Mouse (Mus musculus): ENCODE measurements around the gene Arfgef2. TPM values are rescaled to one million over a fixed set of nuclear protein-coding genes. Genes with fewer than 3 reads are reported as not detected.

Gene Arfgef2
- polyA plus RNA-seq, 1 experiment: 11.6 TPM

GRCm38 (mm10) chr2:166923971-166924370 lies 118.6 kb downstream of the Arfgef2 start:
- WGBS: 61% methylated on average over 2 of the region's 2 CpGs
- TF ChIP-seq CTCF (IDR thresholded peaks at IDR 0.05; ENCODE audit: extremely low read depth, insufficient read length, insufficient replicate concordance, low read depth, low read length): no peak
- no peak for TF ChIP-seq POLR2A (IDR thresholded peaks at IDR 0.05; ENCODE audit: low read depth, low read length)
- Histone ChIP-seq H3K4me1 (ENCODE audit: control insufficient read depth, insufficient read depth, insufficient read length, low read length) (no peaks in the 10 kb centered on the region), H3K27ac (ENCODE audit: insufficient read depth, low read depth, low read length) (no peak overlapping the region), H3K4me3 (ENCODE audit: low read depth, low read length) (no peak overlapping the region), H3K36me3 (ENCODE audit: control insufficient read depth, insufficient read depth, low read length) (peaks cover 44% of the 10 kb centered on the region), H3K27me3 (ENCODE audit: control insufficient read depth, insufficient read depth, low read length) (no peaks in the 10 kb centered on the region)

DNA sequence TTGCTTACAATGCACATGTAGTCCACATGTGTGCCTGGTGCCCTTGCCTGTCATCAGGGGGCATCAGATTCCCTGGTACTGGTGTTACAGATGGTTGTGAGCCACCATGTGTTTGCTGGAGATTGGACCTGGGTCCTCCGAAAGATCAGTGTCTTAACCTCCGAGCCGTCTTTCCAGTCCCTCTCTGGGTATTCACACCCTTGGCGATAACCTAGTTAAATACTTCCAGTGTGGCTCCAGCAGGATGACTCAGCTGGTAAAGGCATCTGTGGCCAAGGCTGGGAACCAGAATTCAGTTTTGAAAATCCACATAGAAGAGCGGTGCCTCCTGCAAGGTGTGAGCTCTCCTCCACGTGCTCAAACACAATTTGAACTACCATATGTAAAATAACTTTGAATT lies 128.6 kb downstream of the Arfgef2 start:
- TF ChIP-seq CTCF (IDR thresholded peaks at IDR 0.05; ENCODE audit: extremely low read depth, insufficient read length, insufficient replicate concordance, low read depth, low read length): no peak
- no peak for TF ChIP-seq POLR2A (IDR thresholded peaks at IDR 0.05; ENCODE audit: low read depth, low read length)
- Histone ChIP-seq H3K4me3 (ENCODE audit: low read depth, low read length) (no peak overlapping the region), H3K27me3 (ENCODE audit: control insufficient read depth, insufficient read depth, low read length) (no peaks in the 10 kb centered on the region), H3K27ac (ENCODE audit: insufficient read depth, low read depth, low read length) (no peak overlapping the region), H3K36me3 (ENCODE audit: control insufficient read depth, insufficient read depth, low read length) (peaks cover 50% of the 10 kb centered on the region), H3K4me1 (ENCODE audit: control insufficient read depth, insufficient read depth, insufficient read length, low read length) (no peaks in the 10 kb centered on the region)
- 95% methylated on average over 6 of the region's 6 CpGs for WGBS

DNA sequence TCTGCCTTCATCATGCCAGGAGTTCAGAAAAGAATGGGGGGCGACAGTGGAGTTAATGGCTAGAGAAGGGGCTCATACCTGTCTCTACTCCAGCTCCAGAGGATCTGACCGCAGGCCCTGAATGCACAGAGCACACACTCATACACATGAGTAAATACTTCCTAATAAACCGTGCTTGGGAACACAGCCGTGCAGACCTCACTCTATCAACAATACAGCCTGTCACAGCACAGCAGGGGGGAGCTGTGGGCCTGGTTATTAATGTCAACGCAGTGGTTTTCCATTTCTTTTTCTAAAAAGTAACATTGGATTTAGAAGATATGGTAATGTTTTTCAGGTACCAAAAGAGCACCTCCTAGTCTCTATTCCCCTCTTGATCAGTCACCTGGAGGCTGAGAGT lies 129.0 kb downstream of the Arfgef2 start:
- Histone ChIP-seq H3K27ac (ENCODE audit: insufficient read depth, low read depth, low read length) (no peak overlapping the region), H3K36me3 (ENCODE audit: control insufficient read depth, insufficient read depth, low read length) (peaks cover 48% of the 10 kb centered on the region), H3K4me1 (ENCODE audit: control insufficient read depth, insufficient read depth, insufficient read length, low read length) (no peaks in the 10 kb centered on the region), H3K4me3 (ENCODE audit: low read depth, low read length) (no peak overlapping the region), H3K27me3 (ENCODE audit: control insufficient read depth, insufficient read depth, low read length) (no peaks in the 10 kb centered on the region)
- WGBS: 87% methylated on average over 5 of the region's 5 CpGs
- TF ChIP-seq POLR2A (IDR thresholded peaks at IDR 0.05; ENCODE audit: low read depth, low read length) (no peak), CTCF (IDR thresholded peaks at IDR 0.05; ENCODE audit: extremely low read depth, insufficient read length, insufficient replicate concordance, low read depth, low read length) (no peak)

- whole genome bisulfite sequencing: 82% methylated on average over 7 of the region's 7 CpGs
- Histone ChIP-seq H3K27me3 (ENCODE audit: control insufficient read depth, insufficient read depth, low read length) (no peaks in the 10 kb centered on the region), H3K4me3 (ENCODE audit: low read depth, low read length) (no peak overlapping the region), H3K36me3 (ENCODE audit: control insufficient read depth, insufficient read depth, low read length) (peaks cover 47% of the 10 kb centered on the region), H3K27ac (ENCODE audit: insufficient read depth, low read depth, low read length) (no peak overlapping the region), H3K4me1 (ENCODE audit: control insufficient read depth, insufficient read depth, insufficient read length, low read length) (no peaks in the 10 kb centered on the region)
- no peak for TF ChIP-seq POLR2A (IDR thresholded peaks at IDR 0.05; ENCODE audit: low read depth, low read length)
- TF ChIP-seq CTCF (IDR thresholded peaks at IDR 0.05; ENCODE audit: extremely low read depth, insufficient read length, insufficient replicate concordance, low read depth, low read length): no peak
These were observed 130.2 kb downstream of the Arfgef2 start for GRCm38 (mm10) chr2:166935582-166935981.

DNA sequence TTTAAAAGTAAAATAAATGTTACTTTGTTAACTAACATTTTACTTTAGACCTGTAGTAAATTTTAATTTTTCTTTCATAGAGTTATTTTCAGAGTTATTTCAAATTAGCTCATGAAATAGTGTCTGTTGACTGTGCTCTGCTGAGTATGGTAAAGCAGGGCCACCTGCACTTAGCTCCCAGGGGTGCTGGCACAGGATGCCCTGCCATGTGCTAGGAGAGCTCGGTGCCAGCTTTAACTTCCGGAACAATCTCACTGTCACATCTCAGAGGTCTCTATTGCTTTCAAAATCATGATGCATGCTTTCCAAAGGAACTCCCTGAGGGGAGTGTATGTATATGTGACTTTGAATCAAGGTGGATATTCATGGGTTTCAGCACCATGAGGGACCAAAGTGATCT lies 130.8 kb downstream of the Arfgef2 start:
- peaks cover 48% of the 10 kb centered on the region for H3K36me3 ChIP-seq (ENCODE audit: control insufficient read depth, insufficient read depth, low read length)
- WGBS: 83% methylated on average over 2 of the region's 2 CpGs
- H3K4me1 ChIP-seq (ENCODE audit: control insufficient read depth, insufficient read depth, insufficient read length, low read length): no peaks in the 10 kb centered on the region
- H3K27ac ChIP-seq (ENCODE audit: insufficient read depth, low read depth, low read length): no peak overlapping the region
- TF ChIP-seq POLR2A (IDR thresholded peaks at IDR 0.05; ENCODE audit: low read depth, low read length): no peak
- no peak for TF ChIP-seq CTCF (IDR thresholded peaks at IDR 0.05; ENCODE audit: extremely low read depth, insufficient read length, insufficient replicate concordance, low read depth, low read length)
- no peak overlapping the region for H3K4me3 ChIP-seq (ENCODE audit: low read depth, low read length)
- no peaks in the 10 kb centered on the region for H3K27me3 ChIP-seq (ENCODE audit: control insufficient read depth, insufficient read depth, low read length)

GRCm38 (mm10) chr2:166943146-166943545 lies 137.8 kb downstream of the Arfgef2 start:
- 78% methylated on average over 2 of the region's 2 CpGs for WGBS
- Histone ChIP-seq H3K27ac (ENCODE audit: insufficient read depth, low read depth, low read length) (no peak overlapping the region), H3K36me3 (ENCODE audit: control insufficient read depth, insufficient read depth, low read length) (peaks cover 56% of the 10 kb centered on the region), H3K27me3 (ENCODE audit: control insufficient read depth, insufficient read depth, low read length) (no peaks in the 10 kb centered on the region), H3K4me1 (ENCODE audit: control insufficient read depth, insufficient read depth, insufficient read length, low read length) (no peaks in the 10 kb centered on the region), H3K4me3 (ENCODE audit: low read depth, low read length) (no peak overlapping the region)
- TF ChIP-seq CTCF (IDR thresholded peaks at IDR 0.05; ENCODE audit: extremely low read depth, insufficient read length, insufficient replicate concordance, low read depth, low read length) (no peak), POLR2A (IDR thresholded peaks at IDR 0.05; ENCODE audit: low read depth, low read length) (no peak)

DNA sequence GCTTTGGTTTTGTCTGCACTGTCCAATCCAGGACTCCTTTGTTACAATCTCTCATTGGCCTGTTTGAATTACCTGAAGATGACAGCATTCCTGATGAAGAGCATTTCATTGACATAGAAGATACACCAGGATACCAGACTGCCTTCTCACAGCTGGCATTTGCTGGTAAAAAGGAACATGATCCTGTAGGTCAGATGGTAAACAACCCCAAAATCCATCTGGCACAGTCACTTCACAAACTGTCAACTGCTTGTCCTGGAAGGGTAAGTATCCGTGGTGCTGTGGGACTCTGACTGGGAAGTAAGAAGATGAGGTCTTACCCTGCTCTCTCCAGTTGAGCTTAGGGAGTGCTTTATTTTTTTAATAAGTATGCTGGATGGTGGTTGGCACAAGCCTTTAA lies 139.0 kb downstream of the Arfgef2 start:
- Histone ChIP-seq H3K36me3 (ENCODE audit: control insufficient read depth, insufficient read depth, low read length) (peaks cover 63% of the 10 kb centered on the region), H3K27me3 (ENCODE audit: control insufficient read depth, insufficient read depth, low read length) (no peaks in the 10 kb centered on the region), H3K27ac (ENCODE audit: insufficient read depth, low read depth, low read length) (no peak overlapping the region), H3K4me1 (ENCODE audit: control insufficient read depth, insufficient read depth, insufficient read length, low read length) (no peaks in the 10 kb centered on the region), H3K4me3 (ENCODE audit: low read depth, low read length) (no peak overlapping the region)
- TF ChIP-seq CTCF (IDR thresholded peaks at IDR 0.05; ENCODE audit: extremely low read depth, insufficient read length, insufficient replicate concordance, low read depth, low read length) (no peak), POLR2A (IDR thresholded peaks at IDR 0.05; ENCODE audit: low read depth, low read length) (no peak)
- whole genome bisulfite sequencing: 72% methylated on average over 1 of the region's 1 CpGs

DNA sequence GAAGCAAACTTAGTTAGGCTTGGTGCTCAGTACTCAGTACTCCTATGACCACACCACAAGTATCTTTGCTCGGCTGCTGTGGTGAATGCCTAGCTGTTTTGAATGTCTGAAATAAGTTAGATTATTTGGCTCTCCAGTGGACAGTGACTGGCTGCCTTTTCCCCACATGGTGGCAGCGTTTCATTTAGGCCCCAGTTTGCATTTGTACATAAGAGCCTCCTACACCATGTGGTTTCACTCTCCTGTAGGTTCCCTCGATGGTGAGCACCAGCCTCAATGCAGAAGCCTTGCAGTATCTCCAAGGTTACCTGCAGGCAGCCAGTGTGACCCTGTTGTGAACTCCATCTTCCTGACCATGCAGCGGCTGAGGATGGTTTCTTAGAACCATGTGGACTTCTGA lies 140.1 kb downstream of the Arfgef2 start:
- Histone ChIP-seq H3K4me1 (ENCODE audit: control insufficient read depth, insufficient read depth, insufficient read length, low read length) (no peaks in the 10 kb centered on the region), H3K36me3 (ENCODE audit: control insufficient read depth, insufficient read depth, low read length) (peaks cover 70% of the 10 kb centered on the region), H3K27me3 (ENCODE audit: control insufficient read depth, insufficient read depth, low read length) (no peaks in the 10 kb centered on the region), H3K4me3 (ENCODE audit: low read depth, low read length) (no peak overlapping the region), H3K27ac (ENCODE audit: insufficient read depth, low read depth, low read length) (no peak overlapping the region)
- 50% methylated on average over 4 of the region's 4 CpGs for WGBS
- TF ChIP-seq CTCF (IDR thresholded peaks at IDR 0.05; ENCODE audit: extremely low read depth, insufficient read length, insufficient replicate concordance, low read depth, low read length) (no peak), POLR2A (IDR thresholded peaks at IDR 0.05; ENCODE audit: low read depth, low read length) (no peak)

Other genes with a start within 250 kb of the Arfgef2 start
- 15.8 and 20.1 TPM in 2 replicates for gene Prex1, start 91.8 kb upstream of the Arfgef2 start, polyA plus RNA-seq (2012; rRNA removed)
- gene Trp53rkb, start 13.1 kb upstream of the Arfgef2 start, polyA plus RNA-seq (2012; rRNA removed): 2.8 and 3.2 TPM in 2 replicates
- gene Cse1l, start 100.5 kb downstream of the Arfgef2 start, polyA plus RNA-seq (2012; rRNA removed): 2.1 and 3.5 TPM in 2 replicates
- 5.3 and 9.8 TPM in 2 replicates for gene Stau1, start 190.7 kb downstream of the Arfgef2 start, polyA plus RNA-seq (2012; rRNA removed)
- 6.4 and 14.7 TPM in 2 replicates for gene Ddx27, start 209.6 kb downstream of the Arfgef2 start, polyA plus RNA-seq (2012; rRNA removed)

Measured in small intestine, adult 2 months (tissue).